Mouse (Mus musculus) heart, adult 2 months (tissue): Measurements from ENCODE around the gene Hspa12a.

Experiments used
- CTCF ChIP-seq: fragments of 200-600 bp; IDR thresholded peaks from 2 replicates; pipeline ENCODE4 v1.8.1; 2022; ENCODE audit warnings: antibody characterized with exemption, mild to moderate bottlenecking, moderate library complexity
- EP300 ChIP-seq: fragments of 200-500 bp; IDR thresholded peaks from 2 replicates; pipeline ENCODE4 v1.6.1; 2011; ENCODE audit warnings: low read depth, low read length, control low read depth; ENCODE audit not compliant: insufficient read depth
- POLR2A ChIP-seq: fragments of 200-500 bp; IDR thresholded peaks from 2 replicates; pipeline ENCODE4 v1.6.1; 2011; ENCODE audit warnings: mild to moderate bottlenecking, low read depth, low read length, control low read depth; ENCODE audit not compliant: insufficient read depth

DNA sequence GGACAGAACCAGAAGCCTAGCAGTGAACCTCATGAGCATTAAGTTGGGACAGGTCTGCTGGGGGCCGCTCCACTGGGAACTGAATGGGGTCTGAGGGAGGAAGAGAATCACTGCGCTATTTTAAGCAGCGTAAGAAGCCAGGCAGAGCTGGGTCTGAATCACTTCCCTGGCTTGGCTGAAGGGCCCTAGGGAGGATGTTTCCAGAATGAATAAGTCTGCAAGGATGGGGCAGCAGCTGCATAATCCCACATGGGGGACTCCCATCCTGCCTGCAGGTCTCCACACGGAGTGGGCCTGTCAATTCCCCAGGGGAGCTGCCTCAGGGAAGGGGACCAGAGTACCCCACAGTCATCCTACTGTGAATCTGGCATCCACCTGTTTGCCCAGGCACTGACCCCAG, 61.1 kb downstream of the Hspa12a start:
- TF ChIP-seq POLR2A = no peak
- TF ChIP-seq CTCF = no peak
- no peak for TF ChIP-seq EP300
